Mouse (Mus musculus) urinary bladder, postnatal 36 days (tissue): ENCODE data around the gene Letmd1.
"Not testable (repeated sequence)": the region's sequence is repeated elsewhere in the genome, so short reads cannot be mapped to it uniquely, and the experiment has no call there.

Experiments used
- DNase-seq, 2 experiments: peaks; one replicate each; pipeline ENCODE4 v3.0.0; 2022; ENCODE audit warnings: low spot score in 2 of 2, mixed read lengths in 1 of 2

Gene Letmd1

DNA sequence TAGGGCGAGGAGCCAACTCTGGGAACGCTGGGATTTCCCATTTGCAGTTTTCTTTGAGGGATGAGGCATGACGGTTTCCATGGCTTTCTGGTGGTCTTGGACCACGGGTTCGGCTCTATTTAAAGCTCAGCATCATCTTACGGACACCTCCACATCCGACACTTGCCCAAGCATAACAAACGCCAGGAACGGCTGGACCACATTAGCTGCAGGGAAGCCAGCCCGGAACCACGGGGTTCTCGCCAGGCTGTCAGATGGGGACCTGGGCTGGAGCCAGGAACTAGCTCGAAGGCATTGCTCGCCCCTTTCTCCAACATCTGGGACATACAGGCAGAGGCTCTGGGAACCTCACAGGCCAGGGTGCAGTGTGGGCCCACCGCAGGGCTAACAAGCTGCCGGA, 17.6 kb upstream of the Letmd1 start:
- no peak for DNase-seq

DNA sequence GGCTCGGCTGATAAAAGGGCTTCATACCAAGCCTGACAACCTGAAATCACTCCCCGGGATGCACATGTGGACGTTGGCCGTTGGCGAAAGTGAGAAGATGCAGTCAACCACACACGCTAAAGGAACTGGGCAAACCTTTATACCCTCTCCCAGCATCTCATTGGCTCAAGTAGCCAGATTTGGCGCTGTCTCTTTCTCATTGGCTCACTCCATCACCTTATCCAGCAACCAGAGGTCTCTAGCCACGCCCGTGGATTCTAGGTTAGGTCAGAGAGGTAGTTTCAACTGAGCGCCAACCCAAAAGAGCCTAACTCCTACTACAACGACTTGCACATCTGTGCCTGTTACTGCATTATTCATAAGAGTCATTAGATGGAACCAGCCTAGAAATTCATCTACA, 16.3 kb upstream of the Letmd1 start:
- no peak for DNase-seq

DNA sequence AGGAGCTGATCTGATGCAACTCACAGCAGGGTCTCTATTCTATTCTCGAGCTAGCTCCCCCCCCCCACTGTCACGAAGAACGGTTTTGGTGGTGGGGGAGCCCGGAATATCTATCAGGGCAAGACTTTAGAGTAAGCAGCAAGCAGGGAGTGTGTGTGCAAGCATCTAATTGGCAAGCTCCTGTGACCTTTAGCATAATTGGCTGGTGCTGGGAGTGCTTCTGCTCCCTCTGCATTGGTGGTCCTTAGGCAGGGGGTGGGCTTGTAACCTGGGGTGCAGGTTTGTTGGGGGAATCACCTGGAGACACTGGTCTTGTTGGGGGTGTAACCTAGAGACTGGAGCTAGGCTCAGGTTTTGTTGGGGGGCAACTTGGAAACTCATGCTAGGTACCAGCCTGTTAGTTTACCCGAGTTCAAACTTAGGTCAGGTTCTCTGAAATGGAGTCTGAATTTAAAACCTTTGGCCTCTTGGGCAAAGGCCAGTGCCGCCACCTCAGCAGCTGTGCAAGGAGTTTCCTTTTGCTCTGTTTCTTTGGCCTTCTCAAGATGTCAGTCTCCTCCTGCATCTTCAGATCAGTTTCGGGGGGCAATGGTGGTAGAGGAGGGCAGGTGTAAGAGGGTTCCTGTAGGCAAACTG, 12.3 kb upstream of the Letmd1 start:
- no peak for DNase-seq

DNA sequence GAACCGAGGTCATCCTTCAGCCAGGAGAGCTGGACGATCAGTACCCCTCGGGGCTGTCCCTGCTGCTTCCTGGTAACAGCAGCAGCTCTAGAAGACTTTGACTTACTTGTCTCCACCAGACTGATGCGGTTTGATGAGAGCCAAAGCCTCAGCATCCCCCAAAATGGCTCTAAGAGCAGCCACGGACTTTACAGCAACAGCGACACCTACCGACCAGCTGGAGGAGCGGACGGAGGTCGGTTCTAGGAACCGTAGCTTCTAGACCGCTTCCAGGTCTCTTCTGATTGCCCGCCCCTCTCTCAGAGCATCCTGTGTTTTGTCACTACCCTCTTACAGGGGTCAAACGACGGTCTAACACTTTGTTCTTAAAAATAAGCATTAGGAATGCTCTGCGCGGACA, 11.5 kb upstream of the Letmd1 start:
- DNase-seq: peak; percentile 32 to 51

DNA sequence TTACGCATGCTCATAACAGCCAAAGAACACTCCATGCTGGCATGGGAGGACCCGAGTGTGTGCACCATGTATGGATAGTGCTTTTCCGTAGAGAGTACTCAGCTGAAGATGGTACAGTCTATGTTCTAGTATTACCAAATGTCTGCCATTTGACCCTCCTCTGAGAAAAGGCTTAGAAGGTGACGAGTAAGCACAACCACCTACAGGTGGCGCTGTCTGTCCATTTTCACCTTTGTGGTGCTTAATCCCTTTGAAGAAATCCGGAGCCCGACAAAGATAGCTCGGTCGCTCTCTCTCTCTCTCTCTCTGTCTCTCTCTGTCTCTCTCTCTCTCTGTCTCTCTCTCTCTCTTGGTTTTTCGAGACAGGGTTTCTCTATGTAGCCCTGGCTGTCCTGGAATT, 10.8 kb upstream of the Letmd1 start:
- DNase-seq: peak; percentile 23 to 52

DNA sequence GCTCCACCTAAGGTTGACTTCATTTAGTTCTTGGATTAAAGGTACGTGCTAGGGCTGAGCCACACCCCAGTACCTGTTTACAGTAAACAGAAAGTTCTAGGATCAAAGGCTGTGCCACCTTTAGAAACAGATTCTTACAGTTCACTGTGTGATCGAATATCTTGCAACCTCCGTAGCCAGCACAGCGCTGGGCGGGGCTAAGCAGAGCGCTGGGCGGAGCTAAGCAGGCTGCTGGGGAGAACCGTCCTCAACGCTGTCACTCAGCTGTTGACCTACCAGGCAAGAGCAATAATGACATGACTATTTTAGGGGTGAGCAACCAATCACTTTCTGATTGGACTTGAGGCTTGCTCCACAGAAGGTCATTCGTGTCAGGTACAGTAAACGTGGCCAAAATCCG, 7.9 kb upstream of the Letmd1 start:
- DNase-seq: peak in 1 of 2 experiments; percentile 32

DNA sequence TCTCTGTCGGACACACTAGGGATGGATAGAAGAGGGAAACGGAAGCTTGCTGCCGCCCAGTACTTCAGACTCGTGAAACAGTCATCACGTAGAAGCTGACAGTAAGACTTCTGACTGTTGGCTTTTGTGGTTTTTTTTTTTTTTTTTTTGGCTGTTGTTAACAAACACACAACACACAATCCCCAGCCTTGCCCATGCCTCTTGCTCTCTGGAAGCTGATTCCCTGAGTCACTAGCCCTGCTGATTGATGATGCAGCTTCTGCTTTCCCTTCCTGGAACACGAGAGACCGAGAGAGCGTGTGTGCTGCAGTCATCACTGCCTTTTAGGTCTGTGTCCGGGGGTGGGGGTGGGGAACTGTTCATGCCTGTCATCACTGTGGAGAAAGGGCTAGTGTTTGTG, 7.2 kb upstream of the Letmd1 start:
- DNase-seq: no peak

DNA sequence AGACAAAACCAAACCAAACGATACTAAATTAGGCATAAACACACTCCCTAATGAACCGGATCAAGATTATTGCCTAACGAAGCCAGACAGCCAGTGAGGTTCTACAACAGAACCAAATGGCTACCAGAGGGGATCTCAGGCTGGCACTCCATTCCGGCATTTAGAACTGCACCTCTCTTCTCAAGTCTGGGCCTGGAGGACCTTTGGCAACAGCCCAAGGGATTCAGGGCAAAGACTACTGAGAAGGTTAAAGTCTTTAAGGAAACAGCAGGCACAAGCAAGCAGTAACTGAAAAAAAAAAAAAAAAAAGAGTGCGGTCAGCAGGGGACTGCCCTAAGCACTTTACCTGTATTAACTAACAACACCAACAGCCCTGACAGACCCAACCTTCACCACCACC, 6.7 kb upstream of the Letmd1 start:
- DNase-seq: no peak

DNA sequence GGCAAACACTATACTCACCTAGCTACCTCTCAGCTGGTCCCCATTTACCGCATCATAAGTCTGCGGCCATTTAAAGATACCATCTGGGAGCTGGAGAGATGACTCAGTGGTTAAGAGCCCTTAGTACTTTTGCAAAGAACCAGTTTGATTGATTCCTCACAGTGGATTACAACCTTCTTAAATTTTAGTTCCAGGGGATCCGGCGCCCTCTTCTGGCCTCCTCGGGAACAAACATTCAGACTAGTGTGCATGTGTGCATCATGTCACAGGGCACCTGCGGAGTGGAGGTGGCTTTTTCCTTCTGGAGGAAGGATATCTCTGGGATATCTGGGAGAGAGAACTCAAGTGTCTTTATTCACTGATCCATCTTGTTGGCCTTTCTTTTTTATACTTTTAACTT, 5.1 kb upstream of the Letmd1 start:
- DNase-seq: peak; percentile 62 to 70

DNA sequence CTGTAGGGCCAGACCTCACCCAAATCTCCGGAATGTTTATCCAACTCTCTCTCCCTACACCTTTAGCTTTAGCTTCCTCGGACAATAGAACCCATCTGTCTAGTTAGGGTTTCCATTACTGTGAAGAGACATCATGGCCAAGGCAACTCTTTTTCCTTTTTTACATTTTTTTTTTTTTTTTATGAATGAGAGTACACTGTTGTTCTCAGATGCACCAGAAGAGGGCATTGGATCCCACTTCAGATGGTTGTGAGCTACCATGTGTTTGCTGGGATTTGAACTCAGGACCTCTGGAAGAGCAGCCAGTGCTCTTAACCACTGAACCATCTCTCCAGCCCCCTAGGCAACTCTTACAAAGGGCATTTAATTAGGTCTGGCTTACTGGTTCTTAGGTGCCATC, 3.4 kb upstream of the Letmd1 start:
- DNase-seq: no peak

DNA sequence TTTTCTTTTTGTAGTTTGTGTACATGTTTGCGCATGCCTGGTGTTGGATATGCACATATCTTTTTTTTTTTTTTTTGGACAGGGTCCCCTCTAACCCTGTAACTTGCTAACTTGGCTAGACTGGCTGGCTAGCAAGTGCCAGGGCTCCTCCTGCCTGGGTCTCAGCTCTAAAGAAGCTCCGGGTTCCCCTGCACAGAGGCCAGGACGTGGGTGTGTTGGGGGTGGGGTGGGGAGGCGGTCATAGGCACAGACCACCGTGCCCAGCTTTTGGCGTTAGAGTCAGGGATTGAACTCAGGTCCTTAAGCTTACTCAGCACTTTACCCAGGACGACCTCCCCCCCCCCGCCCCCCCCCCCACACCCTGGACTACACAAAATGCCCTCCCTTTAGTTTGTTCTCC, 1.1 kb upstream of the Letmd1 start:
- DNase-seq: no peak

DNA sequence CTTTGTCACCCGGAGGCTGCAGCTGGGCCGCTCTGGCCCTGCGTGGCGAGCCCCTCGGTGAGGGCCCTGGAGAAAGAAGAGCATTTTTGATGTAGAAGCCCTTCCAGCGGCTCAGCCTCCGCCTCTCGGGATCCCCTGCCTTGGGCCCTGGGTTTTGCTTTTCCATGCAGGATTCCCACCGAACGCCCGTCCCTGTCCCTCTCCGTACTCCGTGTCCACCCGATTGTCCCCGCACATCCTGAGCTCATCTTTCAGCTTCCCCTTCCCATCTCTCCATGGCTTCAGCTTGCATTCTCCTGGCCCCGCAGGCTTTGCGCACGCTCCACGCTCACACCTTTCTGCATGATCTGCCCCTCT, 344 bp downstream of the Letmd1 start:
- DNase-seq: no peak

DNA sequence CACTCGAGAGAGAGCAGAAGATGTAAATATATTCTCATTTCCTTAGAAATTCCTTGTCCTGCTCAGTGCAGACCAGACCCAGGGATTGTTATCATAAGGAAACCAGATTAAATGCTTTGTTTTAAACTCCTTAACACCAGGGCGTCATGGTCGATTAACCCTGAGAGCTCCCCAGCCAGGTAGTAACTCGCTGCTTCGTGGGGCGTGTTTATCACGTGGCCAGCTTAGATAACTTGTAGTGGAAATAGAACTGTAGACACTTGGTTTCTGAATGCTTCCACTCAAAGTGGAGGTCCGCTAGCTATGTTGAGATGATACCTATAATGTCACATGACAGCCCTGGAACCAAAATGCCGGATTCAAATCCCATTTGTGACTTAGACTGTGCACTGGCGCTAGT, 1.2 kb downstream of the Letmd1 start:
- no peak for DNase-seq

DNA sequence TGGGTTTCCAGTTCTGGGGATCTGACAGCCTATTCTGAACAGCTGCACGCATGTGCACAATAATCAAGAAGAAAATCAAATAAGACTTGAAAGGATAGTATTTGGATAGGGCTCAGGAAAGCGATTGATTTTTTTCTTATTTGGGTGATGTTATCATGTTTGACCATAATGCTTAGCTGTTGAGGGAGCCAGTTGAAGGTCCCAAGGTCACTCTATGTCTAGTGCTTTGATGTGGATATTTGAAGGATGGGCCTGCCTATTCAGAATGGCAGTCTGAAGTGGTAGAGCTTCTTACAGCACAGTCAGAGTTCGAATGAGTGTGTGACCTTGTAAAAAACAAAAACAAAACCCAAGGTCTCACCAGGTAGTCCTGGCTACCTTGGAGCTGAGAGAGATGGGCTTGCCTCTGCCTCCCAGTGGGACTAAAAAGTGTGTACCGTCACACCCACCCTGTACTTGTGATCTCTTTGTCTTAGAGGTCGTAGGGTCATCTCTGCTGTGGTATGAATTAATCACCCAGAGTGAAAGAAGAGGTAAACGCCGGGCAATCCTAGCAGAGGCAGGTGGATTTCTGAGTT, 5.2 kb downstream of the Letmd1 start:
- no peak for DNase-seq

DNA sequence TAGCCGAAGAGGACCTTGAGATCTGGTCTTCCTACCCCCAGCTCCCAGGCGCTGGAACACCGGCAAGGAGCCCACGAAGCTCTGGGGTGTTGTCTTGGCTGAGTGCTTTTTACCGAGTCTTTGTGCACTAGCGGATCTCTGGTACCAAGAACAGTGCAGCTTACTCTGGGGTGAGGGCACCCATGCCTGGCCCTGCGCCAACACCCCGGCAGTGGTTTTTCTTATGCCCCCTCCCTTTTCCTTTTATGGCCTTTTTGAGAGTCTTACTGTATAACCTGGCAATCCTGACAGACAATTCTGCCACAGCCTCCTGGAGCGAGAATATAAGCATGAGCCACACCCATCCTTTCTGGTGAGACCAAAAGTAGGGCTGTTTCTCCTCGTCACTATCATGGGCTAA, 9.5 kb downstream of the Letmd1 start:
- no peak for DNase-seq

DNA sequence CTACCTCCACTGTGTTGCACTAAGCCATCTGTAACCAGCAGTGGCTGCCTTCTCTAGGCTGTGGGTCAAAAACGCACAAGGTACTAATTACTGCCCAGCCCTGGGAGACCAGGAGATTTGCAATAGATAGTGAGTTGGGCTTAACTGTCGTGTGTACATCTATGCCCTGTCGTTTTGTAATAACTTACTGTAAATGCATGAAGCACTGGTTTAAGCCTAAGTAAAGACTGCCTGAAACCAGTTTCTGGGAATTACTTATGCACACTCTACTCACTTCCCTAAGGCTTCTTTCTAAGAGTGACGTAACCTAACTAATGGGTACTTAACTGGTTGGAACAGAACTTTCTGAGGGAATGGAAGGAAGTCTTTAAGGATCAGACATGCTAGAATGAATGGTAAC, 10.1 kb downstream of the Letmd1 start:
- DNase-seq: no peak

DNA sequence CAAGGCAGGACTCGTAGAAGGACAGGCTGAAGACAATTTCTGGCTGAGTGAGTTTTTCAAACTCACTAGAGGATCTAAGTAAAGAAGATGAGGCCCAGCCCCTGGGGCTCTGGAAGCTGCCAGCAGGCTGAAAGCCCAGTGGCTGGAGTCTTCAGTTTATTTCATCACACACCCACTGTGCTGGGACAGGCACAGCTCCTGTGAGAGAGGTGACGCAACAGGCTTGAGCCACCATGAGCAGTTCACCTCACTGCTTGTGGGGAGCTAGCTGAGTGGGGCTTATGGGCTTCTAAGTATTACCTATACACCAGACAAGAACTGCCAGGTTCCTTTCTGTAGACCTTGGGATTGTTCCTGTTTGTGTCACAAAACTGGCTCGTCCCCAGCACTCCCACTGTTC, 16.8 kb downstream of the Letmd1 start:
- DNase-seq: peak in 1 of 2 experiments; percentile 69

DNA sequence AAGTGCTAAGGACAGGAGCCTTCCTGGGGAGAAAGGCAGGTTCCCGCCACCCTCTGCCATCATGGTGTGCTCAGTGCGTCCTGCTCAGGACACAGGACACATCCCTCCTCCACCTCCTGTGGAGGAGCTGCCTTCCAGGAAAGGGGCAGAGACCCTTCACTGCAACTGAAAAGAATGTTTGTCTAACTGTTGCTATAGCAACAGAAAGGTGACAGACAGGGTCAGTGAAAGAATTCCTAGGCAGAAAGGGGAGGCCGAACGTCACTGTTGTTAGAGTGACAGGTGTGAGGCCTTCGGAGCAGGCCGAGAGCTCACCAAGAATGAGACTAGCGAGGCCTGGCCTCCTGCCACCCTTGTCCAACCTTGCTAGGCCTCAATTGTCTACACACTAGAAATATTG, 17.6 kb downstream of the Letmd1 start:
- no peak for DNase-seq

DNA sequence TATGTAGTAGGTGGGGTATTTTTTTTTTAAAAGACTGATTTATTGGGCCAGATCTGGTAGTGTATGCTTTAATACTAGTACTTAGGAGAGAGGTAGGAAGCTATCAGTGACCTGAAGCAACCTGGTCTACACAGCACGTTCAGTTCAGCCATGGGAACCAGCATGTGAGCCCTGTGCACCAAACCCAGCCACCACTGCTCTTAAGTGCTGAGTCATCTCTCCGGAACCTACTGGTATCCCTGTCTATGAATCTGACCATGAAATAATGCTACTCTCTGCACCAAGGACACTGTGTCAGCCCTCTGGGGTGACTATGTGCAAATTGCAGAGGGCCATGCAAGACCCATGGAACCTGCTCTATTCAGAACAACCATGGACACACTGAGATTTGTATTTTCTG, 18.2 kb downstream of the Letmd1 start:
- no peak for DNase-seq

DNA sequence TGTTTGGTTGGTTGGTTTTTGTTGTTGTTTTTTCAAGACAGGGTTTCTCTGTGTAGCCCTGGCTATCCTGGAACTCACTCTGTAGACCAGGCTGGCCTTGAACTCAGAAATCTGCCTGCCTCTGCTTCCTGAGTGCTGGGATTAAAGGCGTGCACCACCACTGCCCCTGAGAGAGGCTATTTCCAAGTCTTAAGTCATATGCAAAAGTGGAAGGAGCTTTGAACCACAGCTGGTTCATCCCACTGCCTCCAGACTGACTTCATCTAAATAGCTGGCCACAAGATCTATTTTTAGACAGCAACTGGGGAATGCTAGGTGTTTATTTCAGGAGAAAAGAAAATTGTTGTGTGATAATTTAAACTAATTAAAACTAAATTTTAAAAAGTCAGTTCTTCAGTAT, 19.5 kb downstream of the Letmd1 start:
- DNase-seq: not testable (repeated sequence)

DNA sequence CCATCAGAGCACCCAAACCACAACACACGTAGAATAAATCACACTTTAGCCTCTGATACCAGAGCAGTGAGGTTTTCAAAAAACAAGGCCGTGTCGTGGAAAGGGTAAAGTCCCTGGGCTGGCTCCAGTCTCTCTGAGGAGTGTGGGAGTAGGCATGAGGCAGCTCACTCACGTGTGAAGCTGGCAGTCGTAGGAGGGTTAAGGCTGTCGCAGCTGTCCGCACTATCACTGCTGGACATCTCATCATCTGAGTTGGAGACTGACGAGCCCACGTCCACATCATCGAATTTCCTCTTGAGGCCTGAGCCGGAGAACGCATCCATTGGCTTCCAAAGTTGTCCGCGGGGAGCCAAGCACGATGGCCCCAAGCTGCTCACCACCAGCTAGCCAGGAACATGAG, 20.4 kb downstream of the Letmd1 start:
- DNase-seq: no peak

DNA sequence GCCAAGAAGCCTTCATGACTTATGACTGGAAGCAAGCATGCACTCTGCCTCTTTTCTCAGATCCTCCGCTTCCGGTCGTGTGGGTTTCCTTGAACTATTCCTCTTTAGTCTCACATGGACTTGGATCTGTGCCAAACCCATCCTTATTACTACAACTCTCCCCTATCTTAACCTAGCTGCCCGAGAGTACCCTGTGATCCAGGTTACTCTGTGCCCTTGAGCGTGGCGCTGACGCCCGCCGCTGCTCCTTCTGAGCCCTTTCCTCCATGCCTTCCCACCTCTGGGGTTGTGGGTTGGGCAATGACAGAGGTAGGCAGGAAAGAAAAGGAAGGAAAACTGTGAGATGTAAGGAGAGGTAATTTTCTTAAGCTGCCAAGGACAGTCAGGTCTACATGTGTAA, 23.1 kb downstream of the Letmd1 start:
- DNase-seq: no peak

DNA sequence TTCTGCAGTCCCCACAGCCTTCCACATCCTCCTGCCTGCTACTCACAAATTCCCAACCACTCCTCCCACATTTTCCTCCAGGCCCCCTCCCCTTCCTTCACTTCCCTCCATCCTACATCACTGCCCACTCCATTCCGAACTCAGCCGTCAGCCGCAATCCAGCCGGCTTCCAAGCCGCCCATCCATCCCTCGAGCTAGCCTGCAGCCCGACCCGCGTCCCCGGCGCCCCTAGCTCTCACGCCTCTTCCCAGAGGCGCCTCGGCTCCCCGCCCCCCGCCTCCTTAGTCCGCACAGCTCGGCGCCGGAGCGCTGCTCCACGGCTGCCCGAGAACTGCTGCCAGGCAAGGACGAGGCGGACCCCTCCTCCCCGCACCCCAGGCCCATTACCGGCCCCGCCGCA, 25.8 kb downstream of the Letmd1 start:
- no peak for DNase-seq

DNA sequence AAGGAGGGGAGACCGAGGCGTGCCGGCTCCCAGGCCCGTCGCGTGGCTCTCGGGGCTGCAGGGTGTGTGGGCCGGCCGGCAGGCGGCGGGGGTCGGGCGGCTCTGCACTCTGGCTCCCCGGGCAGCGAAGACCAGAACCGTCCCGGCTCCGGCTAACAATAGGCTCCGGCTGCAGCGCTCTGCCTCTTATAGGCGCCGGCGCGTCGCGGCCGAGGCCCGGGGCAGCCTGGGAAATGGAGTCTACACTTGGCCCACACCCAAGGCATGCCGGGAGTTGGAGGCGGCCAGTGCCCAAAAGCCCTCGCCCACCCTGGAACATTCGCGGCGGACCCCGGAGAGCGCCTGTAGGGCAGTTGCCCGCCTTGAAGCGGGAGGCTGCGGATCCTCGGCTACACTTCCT, 26.3 kb downstream of the Letmd1 start, which contains the start of gene Csrnp2:
Gene Csrnp2, minus strand, starts transcription at position 387 of the 400 bp plus-strand sequence.
- DNase-seq: peak; percentile 83 to 90
